Mouse (Mus musculus) forebrain, postnatal 0 days (tissue): ENCODE measurements around the gene Scnm1. TPM values are rescaled to one million over a fixed set of nuclear protein-coding genes. Genes with fewer than 3 reads are reported as not detected.
A peak's percentile ranks its signal among the peaks of the same experiment; 100 is the strongest.

ENCODE experiments used
- ATAC-seq: fragments of 200-750 bp; cut with Nextera tagmentation; 2 replicates; pipeline ENCODE4 v1.8.0; 2017; ENCODE audit warnings: mild to moderate bottlenecking, moderate library complexity
- DNase-seq: peaks from one replicate; pipeline ENCODE4 v3.0.0-alpha.2; 2015
- H3K27ac ChIP-seq: fragments of 300-500 bp; sonication (generic); 2 replicates; pipeline ENCODE4 v1.5.1; 2014; ENCODE audit warnings: low read depth, mild to moderate bottlenecking, antibody characterized with exemption, low read length, moderate library complexity, mixed read lengths
- H3K27me3 ChIP-seq: fragments of 300-500 bp; sonication (generic); 2 replicates; pipeline ENCODE4 v1.6.1; 2014; ENCODE audit warnings: mild to moderate bottlenecking, low read length, mixed read lengths; ENCODE audit not compliant: insufficient read depth
- H3K36me3 ChIP-seq: fragments of 300-500 bp; sonication (generic); 2 replicates; pipeline ENCODE4 v1.6.1; 2014; ENCODE audit warnings: mild to moderate bottlenecking, moderate library complexity; ENCODE audit not compliant: insufficient read depth
- H3K4me1 ChIP-seq: fragments of 300-500 bp; sonication (generic); 2 replicates; pipeline ENCODE4 v1.6.1; 2014; ENCODE audit warnings: antibody characterized with exemption; ENCODE audit not compliant: insufficient read depth
- H3K4me2 ChIP-seq: fragments of 300-500 bp; sonication (generic); 2 replicates; pipeline ENCODE4 v1.6.1; 2014; ENCODE audit warnings: low read depth, mild to moderate bottlenecking, moderate library complexity
- H3K4me3 ChIP-seq: fragments of 300-500 bp; sonication (generic); 2 replicates; pipeline ENCODE4 v1.5.1; 2014; ENCODE audit warnings: low read depth, low read length, mixed read lengths
- H3K9ac ChIP-seq: fragments of 300-500 bp; sonication (generic); 2 replicates; pipeline ENCODE4 v1.6.1; 2014; ENCODE audit warnings: mild to moderate bottlenecking
- H3K9me3 ChIP-seq: fragments of 300-500 bp; sonication (generic); 2 replicates; pipeline ENCODE4 v1.6.1; 2016; ENCODE audit warnings: low read length
- CTCF ChIP-seq: sonication (generic); IDR thresholded peaks from 2 replicates; pipeline ENCODE4 v1.5.1; 2016; ENCODE audit warnings: antibody characterized with exemption, control low read depth, low read depth
- WGBS: fragments of 180-500 bp; shearing (Covaris S2); extraction: QIAGEN DNeasy Blood & Tissue Kit; methylation state at CpG from one replicate; pipeline ENCODE4 v1.1.7; 2014; 5-methylcytosine and 5-hydroxymethylcytosine counted together
- polyA plus RNA-seq: library from polyadenylated mRNA; unstranded; fragments of >200 nt; fragmentation: Nextera tagmentation; extraction: Ambion mirVana; gene quantifications from 2 replicates; pipeline ENCODE4 v1.2.1, GENCODE M21; 2015
- total RNA-seq: library from RNA; depleted of rRNA; stranded (reverse); fragments of >200 nt; gene quantifications from 2 replicates; pipeline ENCODE4 v1.2.3, GENCODE M21; 2014

The Scnm1 gene
- total and polyA plus RNA-seq, 2 experiments from 2014 or later = 47.6 to 83.3 TPM

DNA sequence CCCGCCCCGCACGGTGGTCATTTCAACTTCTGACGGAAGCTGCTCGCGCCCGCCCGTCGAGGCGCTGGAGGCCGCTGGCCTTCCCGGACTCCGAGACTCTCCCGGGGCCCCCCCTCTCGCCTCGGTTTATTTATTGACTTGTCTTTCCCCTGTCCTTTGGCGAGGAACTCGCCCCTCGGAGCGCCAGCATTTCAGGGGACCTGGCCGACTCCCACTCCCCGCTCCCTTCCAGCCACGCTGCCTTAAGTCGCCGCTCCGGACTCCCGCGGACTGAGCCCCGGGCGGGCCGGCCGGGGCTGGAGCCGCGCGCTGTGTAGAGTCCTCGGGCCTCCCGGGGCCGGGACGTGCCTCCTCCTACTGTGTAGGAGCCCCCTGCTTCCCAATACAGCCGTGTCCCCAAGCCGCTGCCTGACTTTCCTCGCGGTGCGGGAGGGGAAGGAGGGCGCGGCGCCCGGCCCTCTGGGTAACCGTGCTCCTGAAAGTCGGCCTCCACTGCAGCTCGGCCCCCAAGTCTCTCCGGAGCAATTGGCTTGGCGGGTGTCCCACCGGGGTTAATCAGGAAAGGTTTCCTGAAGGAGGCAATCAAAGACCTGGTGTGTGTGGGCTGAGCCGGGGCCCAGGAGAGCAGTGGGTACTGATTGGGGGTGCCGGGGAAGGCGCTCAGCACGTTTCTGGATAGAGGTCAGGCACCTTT lies 39.6 kb upstream of the Scnm1 start:
- Histone ChIP-seq H3K4me3 (no peak overlapping the region), H3K27ac (0 out of 2 replicates have a peak overlapping the region, but pooled peaks have one; percentile 4), H3K36me3 (peaks cover 52% of the 10 kb centered on the region)

DNA sequence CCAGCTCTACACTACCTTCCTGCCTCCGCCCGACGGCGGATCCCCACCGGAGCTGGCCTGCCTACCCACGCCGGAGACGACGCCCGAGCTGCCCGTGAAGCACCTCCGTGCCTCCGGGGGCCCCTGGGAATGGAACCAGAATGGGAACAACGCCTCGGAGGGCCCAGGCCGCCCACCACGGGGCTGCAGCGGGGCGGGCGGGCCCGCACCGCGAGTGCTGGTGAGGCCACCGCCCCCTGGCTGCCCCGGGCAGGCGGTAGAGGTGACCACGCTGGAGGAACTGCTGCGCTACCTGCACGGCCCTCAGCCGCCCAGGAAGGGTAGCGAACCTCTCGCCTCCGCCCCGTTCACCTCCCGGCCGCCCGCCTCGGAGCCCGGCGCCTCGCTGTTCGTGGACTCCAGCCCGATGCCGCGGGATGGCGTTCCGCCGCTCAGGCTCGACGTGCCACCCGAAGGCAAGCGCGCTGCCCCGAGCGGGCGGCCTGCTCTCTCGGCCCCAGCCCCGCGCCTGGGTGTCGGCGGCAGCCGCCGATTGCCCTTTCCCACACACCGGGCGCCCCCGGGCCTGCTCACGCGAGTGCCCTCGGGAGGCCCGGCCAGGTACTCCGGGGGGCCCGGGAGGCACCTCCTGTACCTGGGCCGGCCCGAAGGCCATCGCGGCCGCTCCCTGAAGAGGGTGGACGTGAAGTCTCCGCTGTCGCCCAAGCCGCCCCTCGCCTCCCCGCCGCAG lies 38.9 kb upstream of the Scnm1 start:
- H3K9ac ChIP-seq = no peak overlapping the region
- no peaks in the 10 kb centered on the region for H3K4me1 ChIP-seq
- H3K9me3 ChIP-seq = no peaks in the 10 kb centered on the region
- H3K36me3 ChIP-seq = peaks cover 58% of the 10 kb centered on the region
- peak overlapping the region; percentile 42; the same call in 1 of the 2 replicates for H3K4me2 ChIP-seq
- H3K27ac ChIP-seq = no peak overlapping the region
- no peak overlapping the region for H3K4me3 ChIP-seq
- 17% methylated on average over 70 of the region's 84 CpGs for WGBS
- no peak for TF ChIP-seq CTCF
- peak; percentile 32 for DNase-seq
- 0 out of 2 replicates have a peak, but pooled peaks cover 6% of the 10 kb centered on the region for H3K27me3 ChIP-seq
- ATAC-seq = no peak

More for the DNA sequence above, 39.6 kb upstream of the Scnm1 start:
- peak; percentile 57 for DNase-seq
- no peak for TF ChIP-seq CTCF
- 10% methylated on average over 58 of the region's 58 CpGs for WGBS
- H3K4me1 ChIP-seq = no peaks in the 10 kb centered on the region
- peak; percentile 14 for ATAC-seq
- 0 out of 2 replicates have a peak overlapping the region, but pooled peaks have one; percentile 25 for H3K9ac ChIP-seq
- H3K27me3 ChIP-seq = 0 out of 2 replicates have a peak, but pooled peaks cover 6% of the 10 kb centered on the region
- H3K9me3 ChIP-seq = no peaks in the 10 kb centered on the region
- peak overlapping the region; percentile 42 for H3K4me2 ChIP-seq

DNA sequence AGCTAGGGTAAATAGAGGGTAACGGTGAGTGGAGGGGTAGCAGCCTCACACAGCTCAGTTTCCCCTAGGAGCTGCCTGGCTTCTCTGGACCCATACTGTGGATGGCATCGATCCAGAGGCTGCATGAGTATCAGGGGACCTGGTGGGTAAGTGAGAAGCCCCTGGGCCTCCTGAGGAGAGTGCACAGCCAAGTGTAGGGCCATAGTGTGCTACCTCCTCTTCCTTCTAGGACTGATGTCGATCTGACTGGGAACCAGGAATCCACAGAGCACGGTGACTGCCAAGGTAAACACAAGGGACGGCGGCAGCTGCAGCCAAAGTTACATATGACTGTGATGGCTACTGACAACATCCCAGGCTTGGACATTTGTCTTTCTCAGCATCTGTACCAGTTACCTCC lies 37.3 kb upstream of the Scnm1 start:
- no peak overlapping the region for H3K27ac ChIP-seq
- no peaks in the 10 kb centered on the region for H3K9me3 ChIP-seq
- no peak overlapping the region for H3K4me3 ChIP-seq
- H3K4me1 ChIP-seq = no peaks in the 10 kb centered on the region
- 0 out of 2 replicates have a peak, but pooled peaks cover 6% of the 10 kb centered on the region for H3K27me3 ChIP-seq
- no peak overlapping the region for H3K4me2 ChIP-seq
- no peak for ATAC-seq
- 79% methylated on average over 6 of the region's 6 CpGs for WGBS
- DNase-seq = no peak
- TF ChIP-seq CTCF = no peak
- H3K9ac ChIP-seq = no peak overlapping the region
- peaks cover 71% of the 10 kb centered on the region for H3K36me3 ChIP-seq

DNA sequence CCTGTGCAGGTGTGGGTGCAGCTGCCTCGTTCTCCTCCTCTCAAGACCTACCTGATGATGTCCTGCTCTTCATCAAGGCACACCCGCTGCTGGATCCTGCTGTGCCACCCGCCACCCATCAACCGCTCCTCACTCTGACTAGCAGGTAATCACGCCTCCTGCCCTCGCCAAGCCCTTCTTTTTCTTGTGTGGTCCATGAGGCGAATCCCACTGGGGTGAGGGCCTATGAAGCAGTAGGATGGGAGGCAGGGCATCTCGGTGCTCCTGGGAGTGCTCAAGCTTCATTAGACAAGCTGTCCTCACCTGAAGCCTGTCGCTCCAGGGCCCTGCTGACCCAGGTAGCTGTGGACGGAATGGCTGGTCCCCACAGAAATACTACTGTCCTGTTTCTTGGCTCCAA lies 36.2 kb upstream of the Scnm1 start:
- H3K27me3 ChIP-seq = 0 out of 2 replicates have a peak, but pooled peaks cover 6% of the 10 kb centered on the region
- 91% methylated on average over 10 of the region's 10 CpGs for WGBS

DNA sequence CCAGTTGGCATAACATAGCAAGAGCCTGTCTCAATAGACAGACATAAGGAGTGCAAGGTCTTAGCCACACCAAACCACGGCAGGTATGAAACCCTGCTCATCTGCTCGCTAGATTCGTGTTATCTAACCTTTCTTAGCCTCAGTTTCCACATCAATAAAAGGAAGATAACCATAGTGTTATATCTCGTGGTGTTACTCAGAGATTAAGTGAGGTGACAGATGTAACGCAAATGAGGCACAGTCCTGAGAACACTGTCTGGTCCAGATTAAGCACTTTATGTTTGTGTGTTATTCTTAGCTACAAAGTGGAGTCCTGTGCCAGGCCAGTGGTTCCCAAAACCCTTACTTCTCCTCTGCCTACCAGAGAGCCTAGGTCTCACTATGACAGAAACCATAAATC lies 31.0 kb upstream of the Scnm1 start:
- H3K4me1 ChIP-seq = peaks cover 19% of the 10 kb centered on the region
- DNase-seq = no peak
- H3K9ac ChIP-seq = no peak overlapping the region
- TF ChIP-seq CTCF = no peak
- H3K4me2 ChIP-seq = no peak overlapping the region
- 83% methylated on average over 5 of the region's 5 CpGs for WGBS
- no peak for ATAC-seq
- H3K4me3 ChIP-seq = no peak overlapping the region
- peaks cover 54% of the 10 kb centered on the region for H3K36me3 ChIP-seq
- H3K27me3 ChIP-seq = no peaks in the 10 kb centered on the region
- no peaks in the 10 kb centered on the region for H3K9me3 ChIP-seq
- H3K27ac ChIP-seq = no peak overlapping the region

More for the DNA sequence above, 36.2 kb upstream of the Scnm1 start:
- no peaks in the 10 kb centered on the region for H3K4me1 ChIP-seq
- H3K4me2 ChIP-seq = no peak overlapping the region
- peaks cover 82% of the 10 kb centered on the region for H3K36me3 ChIP-seq
- TF ChIP-seq CTCF = no peak
- no peak overlapping the region for H3K9ac ChIP-seq
- no peak for ATAC-seq
- no peak overlapping the region for H3K4me3 ChIP-seq
- no peaks in the 10 kb centered on the region for H3K9me3 ChIP-seq
- DNase-seq = no peak
- no peak overlapping the region for H3K27ac ChIP-seq

DNA sequence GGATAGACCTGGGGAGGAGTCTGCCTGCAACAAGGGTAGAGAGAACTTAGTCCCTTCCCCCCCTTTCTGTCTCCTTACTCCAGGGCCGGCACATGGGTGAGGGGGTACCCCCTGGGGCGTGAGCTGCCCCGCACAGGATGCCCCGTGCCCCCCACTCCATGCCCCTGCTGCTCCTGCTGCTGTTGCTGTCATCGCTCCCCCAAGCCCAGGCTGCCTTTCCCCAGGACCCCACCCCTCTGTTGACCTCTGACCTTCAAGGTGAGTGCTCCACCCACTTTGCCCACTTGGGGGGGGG lies 30.4 kb upstream of the Scnm1 start:
- no peaks in the 10 kb centered on the region for H3K9me3 ChIP-seq
- WGBS = 78% methylated on average over 5 of the region's 5 CpGs
- H3K36me3 ChIP-seq = peaks cover 47% of the 10 kb centered on the region
- no peak overlapping the region for H3K9ac ChIP-seq
- peaks cover 19% of the 10 kb centered on the region for H3K4me1 ChIP-seq
- DNase-seq (no peak), ATAC-seq (no peak)
- peak overlapping the region; percentile 80 for H3K4me2 ChIP-seq
- no peak overlapping the region for H3K4me3 ChIP-seq
- H3K27me3 ChIP-seq = no peaks in the 10 kb centered on the region
- H3K27ac ChIP-seq = no peak overlapping the region
- TF ChIP-seq CTCF = no peak
